Mouse (Mus musculus): ENCODE data around the gene Rsph10b.

- TF ChIP-seq CTCF (IDR thresholded peaks at IDR 0.05) (no peak), EP300 (IDR thresholded peaks at IDR 0.05; ENCODE audit: insufficient read depth, low read depth, low read length) (no peak)
Measured at GRCm38 (mm10) chr5:144026620-144027263, 93.9 kb downstream of the Rsph10b start, which contains the start of gene Ocm.
